In genomic region chr17:9002438-9002837, GRCm38 (mm10) we compare ENCODE assay signal across 17 mouse cellular contexts. TPM values are rescaled to one million over a fixed set of nuclear protein-coding genes. Genes with fewer than 3 reads are reported as not detected.
DNase-seq lines count a peak whose midpoint lies in the region; ATAC-seq lines count a peak whose summit lies in the region.
"Had no signal": no experiment of that assay in that cellular context is flagged by ENCODE, and none has a peak within 500 bp of the region (broad histone marks: within the 10 kb centered on the region; RNA-seq: fewer than 3 reads in every experiment).

No protein-coding gene starts in this region.

- intact Hi-C loops in left cerebral cortex, postnatal 25 days (cut with DNase I): no loop called here

- WGBS in kidney, embryonic 16.5 days: 77% methylated on average over 4 of the region's 4 CpGs

- H3K9ac ChIP-seq in kidney, embryonic 16.5 days (replicated peaks; ENCODE audit: low read length): no peak overlapping the region
- H3K9ac ChIP-seq: kidney, embryonic 15.5 days; limb, embryonic 12.5 days; liver, embryonic 15.5 days; neural tube, embryonic 12.5 days had no signal

- H3K4me1 ChIP-seq in kidney, embryonic 16.5 days (ENCODE audit: insufficient read depth, low read length): no peaks in the 10 kb centered on the region
- H3K4me1 ChIP-seq: kidney, embryonic 15.5 days; limb, embryonic 12.5 days; liver, embryonic 15.5 days; neural tube, embryonic 12.5 days had no signal

- H3K36me3 ChIP-seq in kidney, embryonic 16.5 days (ENCODE audit: insufficient read depth, low read length): 0 out of 2 replicates have a peak, but pooled peaks cover 3% of the 10 kb centered on the region
- H3K36me3 ChIP-seq: liver, embryonic 15.5 days had no signal

- no peaks in the 10 kb centered on the region for H3K9me3 ChIP-seq in kidney, embryonic 16.5 days (ENCODE audit: low read length)
- H3K9me3 ChIP-seq: kidney, embryonic 15.5 days; limb, embryonic 12.5 days; liver, embryonic 15.5 days; neural tube, embryonic 12.5 days had no signal

- no peak overlapping the region for H3K4me2 ChIP-seq in kidney, embryonic 16.5 days (replicated peaks; ENCODE audit: low read depth, low read length)
- H3K4me2 ChIP-seq: kidney, embryonic 15.5 days; limb, embryonic 12.5 days; liver, embryonic 15.5 days; neural tube, embryonic 12.5 days had no signal

- H3K27ac ChIP-seq in kidney, embryonic 16.5 days (ENCODE audit: low read length): no peak overlapping the region
- H3K27ac ChIP-seq: kidney, embryonic 15.5 days; limb, embryonic 12.5 days; liver, embryonic 15.5 days; macrophage; neural tube, embryonic 12.5 days had no signal

- H3K4me3 ChIP-seq in kidney, embryonic 16.5 days (ENCODE audit: low read length): no peak overlapping the region
- H3K4me3 ChIP-seq: erythroblast, embryonic 14.5 days; kidney, embryonic 15.5 days; limb, embryonic 12.5 days; liver, embryonic 15.5 days; neural tube, embryonic 12.5 days had no signal

- no peak for ATAC-seq in kidney, embryonic 16.5 days (ENCODE audit: low FRiP score, low TSS enrichment)
- ATAC-seq: Patski had no signal

- no peaks in the 10 kb centered on the region for H3K27me3 ChIP-seq in kidney, embryonic 16.5 days (ENCODE audit: insufficient read depth, low read length)
- H3K27me3 ChIP-seq: kidney, embryonic 15.5 days; limb, embryonic 12.5 days; liver, embryonic 15.5 days; neural tube, embryonic 12.5 days; Patski had no signal

- DNase-seq in frontal cortex, postnatal 36 days (ENCODE audit: low spot score in 2 of 2): peak; percentile 48 to 66
- DNase-seq in frontal cortex, postnatal 10 days (ENCODE audit: low spot score in 2 of 2): no peak
- peak; percentile 28 for DNase-seq in thymus, postnatal 25 days
- DNase-seq in thymus, adult 18-20 months: no peak
- peak; percentile 55 to 84 for DNase-seq in left cerebral cortex, postnatal 25 days (ENCODE audit: low spot score in 2 of 2)
- no peak for DNase-seq in lung, postnatal 14 days
- DNase-seq in ovary, postnatal 14 days (ENCODE audit: low spot score): no peak
- DNase-seq: cerebellum, postnatal 10 days; heart, postnatal 10 days had no signal

RNA-seq across cellular contexts. Expression of gene 1700010I14Rik, which starts 14.3 kb away (rescaled TPM):
- total RNA-seq in left cerebral cortex, postnatal 25 days (2021): 1 to 10 TPM; 1.4 to 1.7 TPM
- 2.3 and 2.6 TPM in 2 replicates for polyA plus RNA-seq in kidney, embryonic 16.5 days (2015; fragmentation: Nextera tagmentation; extraction: Ambion mirVana)
- polyA plus RNA-seq: erythroblast, embryonic 14.5 days had no signal

Comparison
In these comparisons a context has a peak if more than half of its experiments do, and no peak if none do; other contexts are left out.
1. DNase-seq: peak in frontal cortex, postnatal 36 days (2 of 2), thymus, postnatal 25 days (single experiment) and left cerebral cortex, postnatal 25 days (2 of 2); none in frontal cortex, postnatal 10 days (0 of 2), thymus, adult 18-20 months (0 of 2), lung, postnatal 14 days (single experiment) and ovary, postnatal 14 days (single experiment).